Mouse (Mus musculus) spleen, adult 2 months (tissue): ENCODE data around the gene Tnfrsf9. TPM values are rescaled to one million over a fixed set of nuclear protein-coding genes. Genes with fewer than 3 reads are reported as not detected.

Source experiments
- DNase-seq, 2 experiments: peaks; one replicate each; pipeline versions ENCODE4 v3.0.0 to v3.0.0-alpha.2; 2012 to 2021; ENCODE audit warnings: low spot score in 2 of 2, low read depth in 1 of 2
- H3K27ac ChIP-seq: fragments of 200-500 bp; 2 replicates; pipeline ENCODE4 v1.5.1; 2012; ENCODE audit warnings: low read length, inconsistent platforms; ENCODE audit not compliant: insufficient read depth
- H3K27me3 ChIP-seq: fragments of 200-500 bp; 2 replicates; pipeline ENCODE4 v1.6.1; 2012; ENCODE audit warnings: mild to moderate bottlenecking, moderate library complexity, low read length, inconsistent platforms; ENCODE audit not compliant: control insufficient read depth, insufficient read depth
- H3K36me3 ChIP-seq: fragments of 200-500 bp; 2 replicates; pipeline ENCODE4 v1.6.1; 2012; ENCODE audit warnings: mild to moderate bottlenecking, low read length, inconsistent platforms; ENCODE audit not compliant: control insufficient read depth, insufficient read depth
- H3K4me1 ChIP-seq: fragments of 200-500 bp; 2 replicates; pipeline ENCODE4 v1.6.1; 2011; ENCODE audit warnings: inconsistent platforms; ENCODE audit not compliant: control insufficient read depth, insufficient read depth, insufficient read length
- H3K4me3 ChIP-seq: fragments of 200-500 bp; 2 replicates; pipeline ENCODE4 v1.5.1; 2011; ENCODE audit warnings: mild to moderate bottlenecking, inconsistent platforms; ENCODE audit not compliant: insufficient read depth, insufficient read length; ENCODE audit errors: extremely low read depth
- CTCF ChIP-seq: fragments of 200-500 bp; IDR thresholded peaks from 2 replicates; pipeline ENCODE4 v1.5.1; 2011; ENCODE audit warnings: mild to moderate bottlenecking, inconsistent platforms; ENCODE audit not compliant: insufficient read depth, insufficient read length, insufficient replicate concordance; ENCODE audit errors: extremely low read depth
- POLR2A ChIP-seq: fragments of 200-500 bp; IDR thresholded peaks from 2 replicates; pipeline ENCODE4 v1.6.1; 2011; ENCODE audit warnings: low read depth, low read length, inconsistent platforms
- WGBS: fragments of 180-500 bp; shearing (Covaris S2); methylation state at CpG from one replicate; pipeline ENCODE4 v1.1.7; 2018; 5-methylcytosine and 5-hydroxymethylcytosine counted together
- polyA plus RNA-seq: library from polyadenylated mRNA; depleted of rRNA; stranded (reverse); fragments of >200 nt; gene quantifications from 2 replicates; pipeline ENCODE4 v1.2.3, GENCODE M21; 2012

Gene Tnfrsf9
- polyA plus RNA-seq, 1 experiment = 2.2 TPM

DNA sequence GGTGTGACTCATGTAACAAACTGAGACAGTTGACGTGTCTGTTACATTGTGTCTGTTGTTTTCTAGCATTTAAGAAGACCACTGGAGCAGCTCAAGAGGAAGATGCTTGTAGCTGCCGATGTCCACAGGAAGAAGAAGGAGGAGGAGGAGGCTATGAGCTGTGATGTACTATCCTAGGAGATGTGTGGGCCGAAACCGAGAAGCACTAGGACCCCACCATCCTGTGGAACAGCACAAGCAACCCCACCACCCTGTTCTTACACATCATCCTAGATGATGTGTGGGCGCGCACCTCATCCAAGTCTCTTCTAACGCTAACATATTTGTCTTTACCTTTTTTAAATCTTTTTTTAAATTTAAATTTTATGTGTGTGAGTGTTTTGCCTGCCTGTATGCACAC, 30.3 kb downstream of the Tnfrsf9 start:
- no peak overlapping the region for H3K4me3 ChIP-seq
- no peak overlapping the region for H3K27ac ChIP-seq
- 91% methylated on average over 7 of the region's 7 CpGs for WGBS
- TF ChIP-seq POLR2A (no peak), CTCF (no peak)
- H3K36me3 ChIP-seq = no peaks in the 10 kb centered on the region
- no peak for DNase-seq
- peaks cover 2% of the 10 kb centered on the region; the same call in 1 of the 2 replicates for H3K4me1 ChIP-seq
- no peaks in the 10 kb centered on the region for H3K27me3 ChIP-seq

DNA sequence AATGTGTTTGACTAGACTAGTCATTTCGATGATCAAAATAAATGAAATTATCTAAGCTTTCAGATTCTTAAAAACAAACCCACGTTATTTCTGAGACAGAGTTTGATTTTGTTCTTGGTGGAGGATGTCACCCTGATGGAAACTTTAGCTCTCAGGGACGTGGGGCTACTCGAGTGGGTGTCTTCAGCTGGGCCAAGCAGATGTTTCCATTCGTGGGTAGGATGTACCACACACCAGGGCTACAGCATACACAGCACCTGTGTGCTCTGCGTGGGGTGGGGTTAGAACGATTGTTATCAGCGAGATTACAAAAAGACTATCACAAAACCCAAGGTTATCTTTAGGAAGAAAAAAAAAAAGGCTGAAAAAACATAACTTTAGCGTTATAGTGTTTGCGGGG, 36.6 kb downstream of the Tnfrsf9 start:
- Histone ChIP-seq H3K27ac (no peak overlapping the region), H3K27me3 (no peaks in the 10 kb centered on the region), H3K4me3 (no peak overlapping the region), H3K4me1 (no peaks in the 10 kb centered on the region), H3K36me3 (no peaks in the 10 kb centered on the region)
- DNase-seq = no peak
- TF ChIP-seq CTCF (no peak), POLR2A (no peak)
- 59% methylated on average over 10 of the region's 10 CpGs for WGBS

DNA sequence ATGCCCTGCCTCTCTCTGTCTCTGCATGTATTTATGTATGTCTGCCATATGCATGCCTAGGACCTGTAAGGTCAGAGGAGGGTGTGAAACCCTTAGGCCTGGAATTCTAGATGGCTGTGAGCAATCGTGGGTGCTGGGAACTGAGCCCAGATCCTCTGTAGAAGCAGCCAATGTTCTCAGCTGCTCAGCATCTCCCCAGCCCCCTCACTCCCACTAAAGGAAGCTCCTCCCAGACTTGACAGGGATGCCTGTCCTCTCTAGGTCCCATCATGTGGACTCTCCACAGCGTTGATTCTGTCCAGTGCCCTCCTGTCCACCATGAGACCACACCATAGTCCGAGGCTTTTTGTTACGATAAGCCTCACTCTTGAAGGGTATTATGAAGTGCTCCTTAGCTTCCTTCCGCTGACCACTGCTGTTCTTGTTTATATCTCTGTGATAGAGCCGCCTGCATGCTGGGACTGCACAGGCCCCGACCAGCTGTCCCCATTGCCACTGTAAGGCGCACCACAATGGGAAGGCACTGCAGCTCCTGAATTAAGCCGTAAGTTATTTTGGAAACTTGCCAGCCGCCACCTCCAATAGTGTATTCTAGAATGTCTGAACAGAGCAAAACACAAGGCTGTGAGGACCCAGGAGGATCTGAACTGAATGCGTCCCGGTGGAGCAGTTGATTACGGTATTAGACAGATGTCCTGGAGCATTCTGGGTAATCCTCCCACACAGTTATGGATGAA, 42.2 kb downstream of the Tnfrsf9 start:
- no peak for TF ChIP-seq POLR2A
- TF ChIP-seq CTCF = no peak
- Histone ChIP-seq H3K36me3 (no peaks in the 10 kb centered on the region), H3K27me3 (no peaks in the 10 kb centered on the region), H3K4me3 (no peak overlapping the region), H3K27ac (no peak overlapping the region), H3K4me1 (no peaks in the 10 kb centered on the region)
- no peak for DNase-seq
- 83% methylated on average over 13 of the region's 13 CpGs for WGBS

GRCm38 (mm10) chr4:150957106-150957458, 42.7 kb downstream of the Tnfrsf9 start:
- Histone ChIP-seq H3K4me3 (no peak overlapping the region), H3K36me3 (no peaks in the 10 kb centered on the region), H3K27me3 (no peaks in the 10 kb centered on the region), H3K27ac (no peak overlapping the region), H3K4me1 (no peaks in the 10 kb centered on the region)
- no peak for TF ChIP-seq CTCF
- no peak for TF ChIP-seq POLR2A
- WGBS = 71% methylated on average over 1 of the region's 1 CpGs
- no peak for DNase-seq

GRCm38 (mm10) chr4:150958536-150958935, 44.2 kb downstream of the Tnfrsf9 start:
- Histone ChIP-seq H3K4me3 (no peak overlapping the region), H3K27ac (no peak overlapping the region), H3K36me3 (no peaks in the 10 kb centered on the region), H3K27me3 (no peaks in the 10 kb centered on the region), H3K4me1 (no peaks in the 10 kb centered on the region)
- no peak for DNase-seq
- 73% methylated on average over 7 of the region's 7 CpGs for WGBS
- TF ChIP-seq POLR2A (no peak), CTCF (no peak)

GRCm38 (mm10) chr4:150962231-150962630, 47.9 kb downstream of the Tnfrsf9 start:
- TF ChIP-seq POLR2A = no peak
- no peak for TF ChIP-seq CTCF
- 63% methylated on average over 6 of the region's 6 CpGs for WGBS
- no peak for DNase-seq
- Histone ChIP-seq H3K27ac (no peak overlapping the region), H3K27me3 (no peaks in the 10 kb centered on the region), H3K4me3 (no peak overlapping the region), H3K36me3 (no peaks in the 10 kb centered on the region), H3K4me1 (no peaks in the 10 kb centered on the region)

DNA sequence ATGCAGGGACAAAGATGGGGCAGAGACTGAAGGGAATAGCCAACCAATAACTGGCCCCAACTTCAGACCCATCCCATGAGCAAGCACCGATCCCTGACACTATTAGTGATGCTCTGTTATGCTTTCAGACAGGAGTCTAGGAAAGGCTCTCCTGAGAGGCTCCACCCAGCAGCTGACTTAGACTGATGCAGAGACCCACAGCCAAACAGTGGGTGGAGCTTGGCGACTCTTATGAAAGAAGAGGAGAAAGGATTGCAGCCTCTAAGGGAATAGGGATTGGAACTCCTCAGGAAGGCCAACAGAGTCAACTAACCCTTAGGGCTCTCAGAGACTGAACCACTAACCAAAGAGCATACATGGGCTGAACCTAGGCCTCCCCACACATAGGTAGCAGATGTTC, 49.3 kb downstream of the Tnfrsf9 start:
- H3K4me3 ChIP-seq = no peak overlapping the region
- H3K27me3 ChIP-seq = no peaks in the 10 kb centered on the region
- H3K4me1 ChIP-seq = no peaks in the 10 kb centered on the region
- DNase-seq = no peak
- 71% methylated on average over 2 of the region's 2 CpGs for WGBS
- no peaks in the 10 kb centered on the region for H3K36me3 ChIP-seq
- TF ChIP-seq CTCF (no peak), POLR2A (no peak)
- H3K27ac ChIP-seq = no peak overlapping the region
